Mouse (Mus musculus) ES-E14 (cell line): Measurements from ENCODE around the gene Med15. TPM values are rescaled to one million over a fixed set of nuclear protein-coding genes. Genes with fewer than 3 reads are reported as not detected.

Experiments used
- DNase-seq: peaks from one replicate; pipeline ENCODE4 v3.0.0-alpha.2; 2013; ENCODE audit warnings: low read depth, low spot score
- H3K27ac ChIP-seq: 2 replicates; pipeline ENCODE4 v1.5.1; 2012; ENCODE audit warnings: low read depth, mild to moderate bottlenecking, low read length, moderate library complexity, mixed read lengths; ENCODE audit not compliant: poor library complexity, insufficient read depth, severe bottlenecking
- H3K36me3 ChIP-seq: 2 replicates; pipeline ENCODE4 v1.6.1; 2012; ENCODE audit warnings: mild to moderate bottlenecking, low read length, moderate library complexity, mixed read lengths; ENCODE audit not compliant: control insufficient read depth, poor library complexity, insufficient read depth, severe bottlenecking
- H3K4me1 ChIP-seq, 2 experiments: fragments of 150-350 bp in 1 of 2; sonication (generic) in 1 of 2; 2 replicates each; pipeline ENCODE4 v1.6.1; 2012; ENCODE audit warnings: low read length in 2 of 2, mild to moderate bottlenecking in 1 of 2, mixed read lengths in 1 of 2; ENCODE audit not compliant: control insufficient read depth in 2 of 2, insufficient read depth in 2 of 2, poor library complexity in 1 of 2
- H3K4me3 ChIP-seq, 2 experiments: fragments of 150-350 bp in 1 of 2; sonication (generic) in 1 of 2; 2 replicates each; pipeline ENCODE4 v1.5.1; 2012; ENCODE audit warnings: low read length in 2 of 2, low read depth in 1 of 2, mild to moderate bottlenecking in 1 of 2, mixed read lengths in 1 of 2; ENCODE audit not compliant: insufficient read depth in 1 of 2, poor library complexity in 1 of 2, severe bottlenecking in 1 of 2
- H3K9ac ChIP-seq: 2 replicates; pipeline ENCODE4 v1.6.1; 2012; ENCODE audit warnings: low read depth, mild to moderate bottlenecking, low read length, mixed read lengths; ENCODE audit not compliant: poor library complexity, insufficient read depth, severe bottlenecking
- H3K9me3 ChIP-seq: fragments of 150-350 bp; sonication (generic); 2 replicates; pipeline ENCODE4 v1.6.1; 2012; ENCODE audit warnings: low read depth, mild to moderate bottlenecking, low read length; ENCODE audit not compliant: control insufficient read depth, insufficient read depth
- CHD2 ChIP-seq: IDR thresholded peaks from 2 replicates; pipeline ENCODE4 v1.6.1; 2014; ENCODE audit warnings: mild to moderate bottlenecking, low read depth, low read length, inconsistent platforms
- HCFC1 ChIP-seq: IDR thresholded peaks from 2 replicates; pipeline ENCODE4 v1.6.1; 2012; ENCODE audit warnings: low read length, inconsistent platforms, borderline replicate concordance; ENCODE audit not compliant: insufficient read depth
- MAFK ChIP-seq: IDR thresholded peaks from 2 replicates; pipeline ENCODE4 v1.6.1; 2014; ENCODE audit warnings: mild to moderate bottlenecking, low read depth, low read length, inconsistent platforms; ENCODE audit not compliant: insufficient read depth
- ZC3H11A ChIP-seq: IDR thresholded peaks from 2 replicates; pipeline ENCODE4 v1.6.1; 2012; ENCODE audit warnings: low read depth, mild to moderate bottlenecking, inconsistent platforms, low read length, borderline replicate concordance
- ZNF384 ChIP-seq: IDR thresholded peaks from 2 replicates; pipeline ENCODE4 v1.6.1; 2012; ENCODE audit warnings: low read depth, low read length, inconsistent platforms
- in situ Hi-C, 2 experiments: fragments of 600-800 bp; cut with MboI; formaldehyde crosslinking; loops; one replicate each; pipeline ENCODE4 v1.15.1; 2025; ENCODE audit warnings: low sequenced_read_pairs in 2 of 2, inconsistent platforms in 1 of 2; ENCODE audit not compliant: unreplicated experiment in 2 of 2
- total RNA-seq: library from RNA; depleted of rRNA; stranded (reverse); fragments of 300-350 nt; gene quantifications from 2 replicates; pipeline ENCODE4 v1.2.3, GENCODE M21; 2012

Med15 gene
- total RNA-seq, 1 experiment, result 32.7 TPM

DNA sequence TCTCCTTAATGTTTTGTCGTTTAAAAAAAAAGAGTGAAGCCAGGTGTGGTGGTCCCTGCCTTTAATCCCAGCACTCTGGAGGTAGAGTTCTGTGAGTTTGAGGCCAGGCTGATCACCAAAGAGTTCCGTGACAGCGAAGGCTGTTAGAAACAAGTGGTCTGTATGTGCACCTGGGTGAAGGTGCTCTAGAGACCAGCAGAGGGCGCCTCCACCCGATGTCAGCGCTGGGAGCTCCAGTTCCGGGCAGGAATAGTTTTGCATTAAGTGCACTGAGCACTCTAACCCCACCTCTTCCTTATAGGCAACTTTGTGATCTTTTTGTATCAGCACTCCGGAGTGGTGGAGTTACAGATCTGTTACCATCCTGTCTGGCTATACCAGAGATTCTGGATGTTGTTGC lies 28.0 kb upstream of the Med15 start:
- H3K9me3 ChIP-seq, result no peaks in the 10 kb centered on the region
- H3K4me1 ChIP-seq, result peaks cover 4% of the 10 kb centered on the region in 2 experiments; a peak in 3 of 4 replicates
- H3K27ac ChIP-seq, result no peak overlapping the region
- peaks cover 4% of the 10 kb centered on the region; the same call in 1 of the 2 replicates for H3K36me3 ChIP-seq
- TF ChIP-seq ZNF384 (no peak), HCFC1 (0 out of 2 replicates have a peak, but pooled peaks have one; percentile 32)
- peak; percentile 66 for DNase-seq
- H3K4me3 ChIP-seq, result peak overlapping the region; percentile 56 to 73; a peak in 2 of 4 replicates
- in situ Hi-C loops, result no loop called here
- no peak overlapping the region; the same call in 1 of the 2 replicates for H3K9ac ChIP-seq

DNA sequence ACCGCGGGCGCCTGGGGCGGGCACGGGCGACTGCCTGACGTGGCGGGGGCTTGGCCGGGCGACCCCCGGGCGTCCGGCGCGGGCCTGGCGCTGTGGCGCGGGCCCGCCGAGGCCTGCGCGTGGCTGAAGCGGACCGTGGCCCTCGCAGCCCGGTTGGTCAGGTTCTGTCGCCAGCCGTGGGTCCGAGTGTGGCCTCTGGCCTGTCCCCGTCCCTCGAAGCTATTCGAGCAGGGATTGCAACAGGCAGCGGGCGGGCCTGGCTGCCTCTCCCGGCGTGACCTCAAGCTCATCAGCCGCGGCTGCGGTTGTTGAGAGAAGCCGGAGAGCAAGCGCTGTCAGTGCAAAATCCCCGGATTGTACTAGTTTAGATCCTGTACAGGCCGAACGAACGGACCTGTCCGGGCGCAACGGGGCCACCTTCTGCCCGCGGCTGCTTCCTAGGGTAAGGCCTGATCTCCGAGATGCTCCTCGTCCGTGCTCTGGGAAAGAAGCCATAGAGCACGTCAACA lies 27.2 kb upstream of the Med15 start:
- peak overlapping the region; percentile 56 to 73 for H3K4me3 ChIP-seq
- no peak for DNase-seq
- H3K27ac ChIP-seq, result no peak overlapping the region
- in situ Hi-C loops, result no loop called here
- peak overlapping the region; percentile 77 for H3K9ac ChIP-seq
- H3K36me3 ChIP-seq, result peaks cover 4% of the 10 kb centered on the region; the same call in 1 of the 2 replicates
- H3K4me1 ChIP-seq, result peaks cover 4% of the 10 kb centered on the region in 2 experiments; a peak in 3 of 4 replicates
- H3K9me3 ChIP-seq, result no peaks in the 10 kb centered on the region
- TF ChIP-seq MAFK (no peak), ZNF384 (no peak), CHD2 (no peak), ZC3H11A (no peak), HCFC1 (no peak)

DNA sequence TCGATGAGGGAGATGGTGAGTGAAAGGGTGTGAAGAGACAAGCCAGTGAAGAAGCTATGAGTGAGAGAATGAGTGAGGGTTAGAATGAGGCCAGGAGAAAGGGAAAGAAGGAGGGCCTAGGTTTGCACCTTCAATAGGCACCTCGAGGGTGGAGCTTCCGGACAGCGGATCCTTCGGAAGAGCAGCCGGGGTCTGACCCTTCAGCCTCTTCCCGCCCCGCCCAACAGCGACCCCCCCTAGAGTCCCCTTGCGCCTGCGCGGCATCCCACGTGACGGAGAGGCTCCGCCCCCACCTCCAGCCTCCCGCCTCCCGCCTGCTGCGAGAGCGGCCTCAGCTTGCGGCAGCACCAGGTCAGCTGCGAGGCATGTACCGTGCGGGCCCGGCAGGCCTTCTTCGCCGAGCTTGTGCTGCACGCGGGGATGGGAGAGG lies 26.7 kb upstream of the Med15 start, which contains the start of gene Klhl22:
Gene Klhl22 (plus strand): TSS at position 275 of the 430 bp plus-strand sequence.
- no peaks in the 10 kb centered on the region for H3K9me3 ChIP-seq
- DNase-seq, result peak; percentile 78
- peak within 1 kb of the TSS; percentile 77 for H3K9ac ChIP-seq
- H3K4me1 ChIP-seq, result peaks cover 4% of the 10 kb centered on the region in 2 experiments; a peak in 3 of 4 replicates
- TF ChIP-seq ZC3H11A, result no peak
- TF ChIP-seq ZNF384, result no peak
- peaks cover 3% of the 10 kb centered on the region; the same call in 1 of the 2 replicates for H3K36me3 ChIP-seq
- H3K4me3 ChIP-seq, result peak within 1 kb of the TSS; percentile 56 to 73
- H3K27ac ChIP-seq, result no peak within 1 kb of the TSS
- in situ Hi-C loops, result no loop called here

DNA sequence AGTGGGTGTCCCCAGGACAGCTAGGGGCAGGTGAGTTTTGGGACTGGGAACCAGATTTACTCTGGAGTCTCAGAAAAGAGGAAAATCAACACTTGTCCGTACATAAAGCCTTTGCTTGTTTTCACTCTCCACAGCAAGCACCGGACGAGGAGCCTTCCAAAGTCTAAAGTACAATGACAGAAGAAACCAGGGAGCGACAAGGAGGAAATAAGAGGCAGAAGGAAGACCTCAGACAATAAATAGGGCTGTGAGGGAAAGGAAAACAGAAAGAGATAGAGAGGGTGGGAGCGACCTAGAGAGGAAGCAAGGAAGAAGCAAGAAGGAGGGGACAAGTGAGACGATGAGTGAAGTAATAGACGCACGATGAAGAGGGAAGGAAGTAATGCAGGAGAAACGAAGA lies 26.2 kb upstream of the Med15 start:
- Histone ChIP-seq H3K9me3 (no peaks in the 10 kb centered on the region), H3K27ac (no peak overlapping the region), H3K4me1 (peaks cover 4% of the 10 kb centered on the region in 2 experiments; a peak in 3 of 4 replicates), H3K36me3 (no peaks in the 10 kb centered on the region), H3K9ac (no peak overlapping the region; the same call in 1 of the 2 replicates), H3K4me3 (peak overlapping the region in 1 of 2 experiments; percentile 56; a peak in 1 of 4 replicates)
- in situ Hi-C loops, result no loop called here
- TF ChIP-seq HCFC1, result no peak
- no peak for TF ChIP-seq ZNF384
- TF ChIP-seq ZC3H11A, result no peak
- TF ChIP-seq CHD2, result no peak
- TF ChIP-seq MAFK, result no peak
- DNase-seq, result no peak

DNA sequence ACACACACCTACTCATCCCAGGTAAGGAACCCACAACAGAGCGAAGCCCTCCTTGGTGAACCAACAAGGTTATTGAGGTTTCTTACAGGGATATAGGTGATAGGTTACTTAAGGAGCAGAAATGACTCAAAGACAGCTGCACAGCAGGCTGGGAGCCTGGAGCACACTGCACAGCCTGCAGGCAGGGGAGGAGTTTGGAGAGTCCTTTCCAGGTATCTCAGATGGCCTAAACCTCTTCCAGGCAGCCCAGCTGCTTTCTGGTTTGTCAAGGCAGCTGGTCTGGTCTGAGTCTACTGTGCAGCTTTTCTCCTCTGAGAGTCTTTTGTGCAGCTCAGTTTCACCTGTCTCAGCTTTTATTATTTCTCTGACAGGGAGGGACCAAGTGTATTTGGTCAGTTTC lies 25.1 kb upstream of the Med15 start:
- in situ Hi-C loops, result no loop called here
- no peak overlapping the region for H3K4me3 ChIP-seq
- no peaks in the 10 kb centered on the region for H3K36me3 ChIP-seq
- no peak overlapping the region for H3K27ac ChIP-seq
- TF ChIP-seq ZNF384, result no peak
- no peak for TF ChIP-seq HCFC1
- no peak for TF ChIP-seq CHD2
- no peak for TF ChIP-seq ZC3H11A
- no peak for TF ChIP-seq MAFK
- H3K9me3 ChIP-seq, result no peaks in the 10 kb centered on the region
- H3K9ac ChIP-seq, result no peak overlapping the region
- H3K4me1 ChIP-seq, result peaks cover 4% of the 10 kb centered on the region in 2 experiments; a peak in 3 of 4 replicates
- DNase-seq, result no peak
